Mouse (Mus musculus) monocyte, adult 59 days (primary cell): ENCODE measurements around the gene Gm20909. TPM values are rescaled to one million over a fixed set of nuclear protein-coding genes. Genes with fewer than 3 reads are reported as not detected.

ENCODE experiments used
- total RNA-seq, 2 experiments: library from RNA; stranded (reverse); gene quantifications; one replicate each; pipeline ENCODE4 v1.2.4; 2023

The Gm20909 gene
- total RNA-seq = not detected

GRCm38 (mm10) chrY:21164270-21164669, at the start of gene Gm20909:
Gene Gm20909, plus strand, starts transcription at chrY:21164570.

Other genes with a start within 250 kb of the Gm20909 start
- gene Gm29866, start 170.9 kb upstream of the Gm20909 start, total RNA-seq = not detected
- not detected for gene Gm20865, start 77.0 kb downstream of the Gm20909 start, total RNA-seq